In genomic region chr16:45242700-45243099, GRCm38 (mm10) we compare ENCODE assay signal across 19 mouse cellular contexts. TPM values are rescaled to one million over a fixed set of nuclear protein-coding genes. Genes with fewer than 3 reads are reported as not detected.
DNase-seq lines count a peak whose midpoint lies in the region; ATAC-seq and TF ChIP-seq lines count a peak whose summit lies in the region.
"Had no signal": no experiment of that assay in that cellular context is flagged by ENCODE, and none has a peak within 500 bp of the region (broad histone marks: within the 10 kb centered on the region; RNA-seq: fewer than 3 reads in every experiment).

No protein-coding gene starts in this region.

- peak; percentile 53 for DNase-seq in embryonic facial prominence, embryonic 14.5 days (ENCODE audit: low spot score)
- no peak for DNase-seq in embryonic facial prominence, embryonic 10.5 days (ENCODE audit: low spot score)
- peak; percentile 33 for DNase-seq in hindbrain, postnatal 0 days (ENCODE audit: low spot score)
- DNase-seq in midbrain, embryonic 14.5 days: peak; percentile 49
- no peak for DNase-seq in midbrain, embryonic 10.5 days (ENCODE audit: low spot score)
- no peak for DNase-seq in liver
- DNase-seq: adrenal gland, postnatal 10 days; cerebellum, adult 18-20 months; embryo, embryonic 11 days; forebrain, postnatal 0 days; gastrocnemius, postnatal 14 days; heart, adult 2 months; heart, postnatal 14 days had no signal

- peaks cover 7% of the 10 kb centered on the region; the same call in 1 of the 2 replicates for H3K4me1 ChIP-seq in embryonic facial prominence, embryonic 14.5 days (ENCODE audit: control insufficient read depth, insufficient read depth, low read length)
- no peaks in the 10 kb centered on the region for H3K4me1 ChIP-seq in embryonic facial prominence, embryonic 10.5 days
- no peaks in the 10 kb centered on the region for H3K4me1 ChIP-seq in hindbrain, postnatal 0 days (ENCODE audit: insufficient read depth, low read length)
- no peaks in the 10 kb centered on the region for H3K4me1 ChIP-seq in hindbrain, embryonic 13.5 days (replicated peaks)
- H3K4me1 ChIP-seq in midbrain, embryonic 14.5 days (ENCODE audit: control insufficient read depth, insufficient read depth, low read length): no peaks in the 10 kb centered on the region
- peaks cover 20% of the 10 kb centered on the region for H3K4me1 ChIP-seq in midbrain, embryonic 10.5 days
- H3K4me1 ChIP-seq: embryonic facial prominence, embryonic 13.5 days; heart, embryonic 15.5 days had no signal

- H3K4me2 ChIP-seq in embryonic facial prominence, embryonic 14.5 days (ENCODE audit: low read depth, low read length): no peak overlapping the region
- H3K4me2 ChIP-seq in hindbrain, postnatal 0 days (ENCODE audit: low read depth, low read length): no peak overlapping the region
- no peak overlapping the region for H3K4me2 ChIP-seq in hindbrain, embryonic 13.5 days
- no peak overlapping the region for H3K4me2 ChIP-seq in midbrain, embryonic 14.5 days (ENCODE audit: low read length)
- H3K4me2 ChIP-seq: embryonic facial prominence, embryonic 13.5 days; heart, embryonic 11.5 days; heart, embryonic 15.5 days had no signal

- TF ChIP-seq CTCF in hindbrain, postnatal 0 days (IDR thresholded peaks at IDR 0.05; ENCODE audit: low read depth): no peak

- H3K9me3 ChIP-seq in embryonic facial prominence, embryonic 14.5 days (ENCODE audit: control insufficient read depth, low read length): no peaks in the 10 kb centered on the region
- H3K9me3 ChIP-seq in embryonic facial prominence, embryonic 10.5 days: no peaks in the 10 kb centered on the region
- no peaks in the 10 kb centered on the region for H3K9me3 ChIP-seq in hindbrain, postnatal 0 days (ENCODE audit: low read length)
- H3K9me3 ChIP-seq in hindbrain, embryonic 13.5 days: no peaks in the 10 kb centered on the region
- H3K9me3 ChIP-seq in midbrain, embryonic 14.5 days (ENCODE audit: control insufficient read depth, low read length): no peaks in the 10 kb centered on the region
- no peaks in the 10 kb centered on the region for H3K9me3 ChIP-seq in midbrain, embryonic 10.5 days (replicated peaks)
- H3K9me3 ChIP-seq: embryonic facial prominence, embryonic 13.5 days; heart, embryonic 15.5 days had no signal

- no peaks in the 10 kb centered on the region for H3K27me3 ChIP-seq in embryonic facial prominence, embryonic 14.5 days (replicated peaks; ENCODE audit: control insufficient read depth, insufficient read depth, low read length)
- no peaks in the 10 kb centered on the region for H3K27me3 ChIP-seq in embryonic facial prominence, embryonic 10.5 days (replicated peaks; ENCODE audit: low read depth, poor library complexity, severe bottlenecking)
- H3K27me3 ChIP-seq in hindbrain, postnatal 0 days (ENCODE audit: insufficient read depth, low read length): no peaks in the 10 kb centered on the region
- H3K27me3 ChIP-seq in hindbrain, embryonic 13.5 days: no peaks in the 10 kb centered on the region
- no peaks in the 10 kb centered on the region for H3K27me3 ChIP-seq in midbrain, embryonic 14.5 days (ENCODE audit: control insufficient read depth, insufficient read depth, low read length)
- no peaks in the 10 kb centered on the region for H3K27me3 ChIP-seq in midbrain, embryonic 10.5 days (ENCODE audit: low read depth, poor library complexity, severe bottlenecking)
- H3K27me3 ChIP-seq: embryonic facial prominence, embryonic 13.5 days; heart, embryonic 15.5 days had no signal

- WGBS in embryonic facial prominence, embryonic 14.5 days: 62% methylated on average over 1 of the region's 1 CpGs
- 88% methylated on average over 1 of the region's 1 CpGs for WGBS in embryonic facial prominence, embryonic 10.5 days
- WGBS in hindbrain, postnatal 0 days: 76% methylated on average over 1 of the region's 1 CpGs
- 74% methylated on average over 1 of the region's 1 CpGs for WGBS in hindbrain, embryonic 13.5 days
- 71% methylated on average over 1 of the region's 1 CpGs for WGBS in midbrain, embryonic 14.5 days
- WGBS in midbrain, embryonic 10.5 days: 92% methylated on average over 1 of the region's 1 CpGs

- H3K4me3 ChIP-seq in embryonic facial prominence, embryonic 14.5 days (ENCODE audit: low read depth, low read length): no peak overlapping the region
- H3K4me3 ChIP-seq in embryonic facial prominence, embryonic 10.5 days: no peak overlapping the region
- no peak overlapping the region for H3K4me3 ChIP-seq in hindbrain, postnatal 0 days (ENCODE audit: low read length)
- H3K4me3 ChIP-seq in hindbrain, embryonic 13.5 days: no peak overlapping the region
- no peak overlapping the region for H3K4me3 ChIP-seq in midbrain, embryonic 14.5 days (replicated peaks; ENCODE audit: low read depth, low read length)
- no peak overlapping the region for H3K4me3 ChIP-seq in midbrain, embryonic 10.5 days
- H3K4me3 ChIP-seq: embryonic facial prominence, embryonic 13.5 days; heart, adult 2 months; heart, embryonic 15.5 days had no signal

- no peak overlapping the region for H3K27ac ChIP-seq in embryonic facial prominence, embryonic 14.5 days (replicated peaks; ENCODE audit: low read depth, low read length)
- H3K27ac ChIP-seq in embryonic facial prominence, embryonic 10.5 days (replicated peaks): no peak overlapping the region
- H3K27ac ChIP-seq in hindbrain, postnatal 0 days: no peak overlapping the region
- H3K27ac ChIP-seq in hindbrain, embryonic 13.5 days: no peak overlapping the region
- no peak overlapping the region for H3K27ac ChIP-seq in midbrain, embryonic 14.5 days (replicated peaks; ENCODE audit: low read depth, low read length)
- no peak overlapping the region for H3K27ac ChIP-seq in midbrain, embryonic 10.5 days (replicated peaks)
- H3K27ac ChIP-seq: embryonic facial prominence, embryonic 13.5 days; heart, adult 2 months; heart, embryonic 15.5 days had no signal

- no peak for ATAC-seq in embryonic facial prominence, embryonic 14.5 days (ENCODE audit: low read depth)
- no peak for ATAC-seq in hindbrain, postnatal 0 days
- ATAC-seq in hindbrain, embryonic 13.5 days (ENCODE audit: low FRiP score): no peak
- no peak for ATAC-seq in midbrain, embryonic 14.5 days (ENCODE audit: low FRiP score, low TSS enrichment)
- ATAC-seq: forebrain, postnatal 0 days; hindbrain, embryonic 16.5 days had no signal

- H3K9ac ChIP-seq in embryonic facial prominence, embryonic 14.5 days (ENCODE audit: low read depth, low read length): no peak overlapping the region
- H3K9ac ChIP-seq in hindbrain, postnatal 0 days (replicated peaks; ENCODE audit: low read length): no peak overlapping the region
- H3K9ac ChIP-seq in hindbrain, embryonic 13.5 days: no peak overlapping the region
- H3K9ac ChIP-seq in midbrain, embryonic 14.5 days (replicated peaks; ENCODE audit: low read length): no peak overlapping the region
- H3K9ac ChIP-seq: embryonic facial prominence, embryonic 13.5 days; forebrain, postnatal 0 days; heart, embryonic 15.5 days had no signal

- no peaks in the 10 kb centered on the region for H3K36me3 ChIP-seq in embryonic facial prominence, embryonic 14.5 days (ENCODE audit: control insufficient read depth, insufficient read depth, low read length)
- no peaks in the 10 kb centered on the region for H3K36me3 ChIP-seq in embryonic facial prominence, embryonic 10.5 days (replicated peaks)
- H3K36me3 ChIP-seq in hindbrain, postnatal 0 days (ENCODE audit: insufficient read depth, low read length): no peaks in the 10 kb centered on the region
- no peaks in the 10 kb centered on the region for H3K36me3 ChIP-seq in hindbrain, embryonic 13.5 days
- H3K36me3 ChIP-seq in midbrain, embryonic 14.5 days (ENCODE audit: control insufficient read depth, insufficient read depth, low read length): no peaks in the 10 kb centered on the region
- no peaks in the 10 kb centered on the region for H3K36me3 ChIP-seq in midbrain, embryonic 10.5 days
- H3K36me3 ChIP-seq: embryonic facial prominence, embryonic 13.5 days; heart, embryonic 15.5 days had no signal

RNA-seq across cellular contexts. Expression of gene Btla, which starts 18.6 kb away (rescaled TPM):
- 0.49 and 0.80 TPM in 2 replicates for polyA plus RNA-seq in embryonic facial prominence, embryonic 14.5 days (2014; fragmentation: Nextera tagmentation; extraction: Ambion mirVana)
- 0.16 and 0.32 TPM in 2 replicates for polyA plus RNA-seq in embryonic facial prominence, embryonic 10.5 days (2016; fragmentation: Nextera tagmentation; extraction: Ambion mirVana)
- 0.16 TPM in 1 of 2 replicates, not detected in the other for total RNA-seq in hindbrain, postnatal 0 days (2014; rRNA removed)
- 0.21 TPM in 1 of 2 replicates, not detected in the other for polyA plus RNA-seq in hindbrain, postnatal 0 days (2015; fragmentation: Nextera tagmentation; extraction: Ambion mirVana)
- 0.16 and 0.17 TPM in 2 replicates for polyA plus RNA-seq in hindbrain, embryonic 13.5 days (2015; fragmentation: Nextera tagmentation; extraction: Ambion mirVana)
- polyA plus RNA-seq in midbrain, embryonic 14.5 days (2014; fragmentation: Nextera tagmentation; extraction: Ambion mirVana): 0.11 and 0.16 TPM in 2 replicates
- polyA plus RNA-seq in midbrain, embryonic 10.5 days (2016; fragmentation: Nextera tagmentation; extraction: Ambion mirVana): 0.72 and 0.73 TPM in 2 replicates
- total RNA-seq: MEL had no signal
- polyA plus RNA-seq: heart, embryonic 11.5 days; heart, embryonic 15.5 days had no signal

Comparison
In these comparisons a context has a peak if more than half of its experiments do, and no peak if none do; other contexts are left out.
1. DNase-seq: peak in embryonic facial prominence, embryonic 14.5 days (single experiment), hindbrain, postnatal 0 days (single experiment) and midbrain, embryonic 14.5 days (single experiment); none in embryonic facial prominence, embryonic 10.5 days (single experiment), midbrain, embryonic 10.5 days (single experiment) and liver (single experiment).